In the genomic region with DNA sequence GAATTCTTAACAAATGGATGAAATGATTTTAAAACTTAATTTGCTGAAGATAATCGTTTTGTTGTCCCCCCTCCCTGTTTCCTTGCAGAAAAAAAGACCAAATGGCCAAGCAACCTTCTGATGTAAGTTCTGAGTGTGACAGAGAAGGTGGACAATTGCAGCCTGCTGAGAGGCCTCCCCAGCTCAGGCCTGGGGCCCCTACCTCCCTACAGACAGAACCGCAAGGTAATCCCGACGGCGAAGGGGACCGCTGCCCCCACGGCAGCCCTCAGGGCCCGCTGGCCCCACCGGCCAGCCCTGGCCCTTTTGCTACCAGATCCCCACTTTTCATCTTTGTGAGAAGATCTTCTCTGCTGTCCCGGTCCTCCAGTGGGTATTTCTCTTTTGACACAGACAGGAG, we compare ENCODE assay signal across 8 mouse cellular contexts. TPM values are rescaled to one million over a fixed set of nuclear protein-coding genes. Genes with fewer than 3 reads are reported as not detected.
A peak's percentile ranks its signal among the peaks of the same experiment; 100 is the strongest.
DNase-seq lines count a peak whose midpoint lies in the region; ATAC-seq and TF ChIP-seq lines count a peak whose summit lies in the region.

No protein-coding gene starts in this region.

- peak overlapping the region; percentile 92 for H3K27ac ChIP-seq in heart, embryonic 15.5 days
- no peak overlapping the region for H3K27ac ChIP-seq in cortical plate, adult 2 months (ENCODE audit: insufficient read depth, low read length)
- H3K27ac ChIP-seq in hindbrain, embryonic 12.5 days = no peak overlapping the region
- peak overlapping the region; percentile 94 for H3K27ac ChIP-seq in midbrain, embryonic 10.5 days (replicated peaks)

- WGBS in heart, embryonic 15.5 days = 49% methylated on average over 10 of the region's 10 CpGs
- 30% methylated on average over 10 of the region's 10 CpGs for WGBS in hindbrain, embryonic 12.5 days
- 21% methylated on average over 10 of the region's 10 CpGs for WGBS in midbrain, embryonic 10.5 days

- H3K9ac ChIP-seq in heart, embryonic 15.5 days = peak overlapping the region; percentile 73
- peak overlapping the region; percentile 88 for H3K9ac ChIP-seq in hindbrain, embryonic 12.5 days

- peaks cover 29% of the 10 kb centered on the region for H3K36me3 ChIP-seq in heart, embryonic 15.5 days
- peaks cover 12% of the 10 kb centered on the region for H3K36me3 ChIP-seq in hindbrain, embryonic 12.5 days
- H3K36me3 ChIP-seq in midbrain, embryonic 10.5 days = peaks cover 49% of the 10 kb centered on the region

- peak overlapping the region; percentile 92 for H3K4me2 ChIP-seq in heart, embryonic 15.5 days
- peak overlapping the region; percentile 96 for H3K4me2 ChIP-seq in hindbrain, embryonic 12.5 days (replicated peaks)

- no peaks in the 10 kb centered on the region for H3K9me3 ChIP-seq in heart, embryonic 15.5 days (replicated peaks)
- no peaks in the 10 kb centered on the region for H3K9me3 ChIP-seq in hindbrain, embryonic 12.5 days (replicated peaks)
- H3K9me3 ChIP-seq in midbrain, embryonic 10.5 days (replicated peaks) = no peaks in the 10 kb centered on the region

- no peak for ATAC-seq in heart, embryonic 15.5 days (replicated peaks; ENCODE audit: insufficient number of reproducible peaks, insufficient read depth, low FRiP score, low read depth)
- ATAC-seq in hindbrain, embryonic 12.5 days (ENCODE audit: low FRiP score) = no peak

- no peak for DNase-seq in heart, postnatal 4 days
- DNase-seq in midbrain, embryonic 10.5 days (ENCODE audit: low spot score) = no peak
- DNase-seq in urinary bladder, postnatal 14 days (ENCODE audit: low spot score) = no peak
- DNase-seq in left cerebral cortex, postnatal 25 days (ENCODE audit: low spot score in 2 of 2) = no peak
- no peak for DNase-seq in thymus, adult 18-20 months

- H3K4me1 ChIP-seq in heart, embryonic 15.5 days (replicated peaks) = peaks cover 38% of the 10 kb centered on the region
- H3K4me1 ChIP-seq in cortical plate, adult 2 months (ENCODE audit: control insufficient read depth, insufficient read depth, low read length) = peaks cover 4% of the 10 kb centered on the region
- H3K4me1 ChIP-seq in hindbrain, embryonic 12.5 days = peaks cover 36% of the 10 kb centered on the region
- H3K4me1 ChIP-seq in midbrain, embryonic 10.5 days = peaks cover 64% of the 10 kb centered on the region

- H3K4me3 ChIP-seq in heart, embryonic 15.5 days = peak overlapping the region; percentile 61
- peak overlapping the region; percentile 84; the same call in 1 of the 2 replicates for H3K4me3 ChIP-seq in cortical plate, adult 2 months (ENCODE audit: insufficient read depth, low read length)
- H3K4me3 ChIP-seq in hindbrain, embryonic 12.5 days = peak overlapping the region; percentile 78
- peak overlapping the region; percentile 67 for H3K4me3 ChIP-seq in midbrain, embryonic 10.5 days

- no peak for TF ChIP-seq POLR2A in cortical plate, adult 2 months (IDR thresholded peaks at IDR 0.05; ENCODE audit: extremely low read depth, insufficient read depth, low read length)

- peaks cover 11% of the 10 kb centered on the region; the same call in 1 of the 2 replicates for H3K27me3 ChIP-seq in heart, embryonic 15.5 days
- H3K27me3 ChIP-seq in hindbrain, embryonic 12.5 days = peaks cover 15% of the 10 kb centered on the region
- H3K27me3 ChIP-seq in midbrain, embryonic 10.5 days (ENCODE audit: low read depth, poor library complexity, severe bottlenecking) = peaks cover 17% of the 10 kb centered on the region

- intact Hi-C loops in left cerebral cortex, postnatal 25 days (cut with DNase I) = no loop called here

- no peak for TF ChIP-seq CTCF in cortical plate, adult 2 months (IDR thresholded peaks at IDR 0.05; ENCODE audit: extremely low read depth, insufficient read depth, low read length)

RNA-seq across cellular contexts. Expression of gene Bcl2l11, which starts 2.7 kb away (rescaled TPM):
- polyA plus RNA-seq in heart, embryonic 15.5 days (2015; fragmentation: Nextera tagmentation; extraction: Ambion mirVana) = 21.0 and 21.4 TPM in 2 replicates
- 10 to 100 TPM; 28.2 to 29.9 TPM for total RNA-seq in heart, postnatal 4 days (2021)
- polyA plus RNA-seq in cortical plate, adult 2 months (2012; rRNA removed) = 4.1 and 4.6 TPM in 2 replicates
- 26.3 and 30.5 TPM in 2 replicates for polyA plus RNA-seq in hindbrain, embryonic 12.5 days (2016; fragmentation: Nextera tagmentation; extraction: Ambion mirVana)
- polyA plus RNA-seq in midbrain, embryonic 10.5 days (2016; fragmentation: Nextera tagmentation; extraction: Ambion mirVana) = 25.0 and 25.1 TPM in 2 replicates
- total RNA-seq in left cerebral cortex, postnatal 25 days (2021) = 1 to 10 TPM; 6.3 to 9.4 TPM

Comparison
In these comparisons a context has a peak if more than half of its experiments do, and no peak if none do; other contexts are left out.
1. H3K27ac ChIP-seq: peak in heart, embryonic 15.5 days (single experiment) and midbrain, embryonic 10.5 days (single experiment); none in cortical plate, adult 2 months (single experiment) and hindbrain, embryonic 12.5 days (single experiment).
2. Peak in every context shown above with its lines, with median percentiles within 50 percentile points of each other: H3K4me3 ChIP-seq.